Mouse (Mus musculus) retina, adult 2 months (tissue): ENCODE data around the gene Gm21083.
"Not testable (repeated sequence)": the region's sequence is repeated elsewhere in the genome, so short reads cannot be mapped to it uniquely, and the experiment has no call there.

Source experiments
- DNase-seq: peaks from one replicate; pipeline ENCODE4 v3.0.0-alpha.2; 2012; ENCODE audit warnings: low read depth, low spot score

Gene Gm21083

DNA sequence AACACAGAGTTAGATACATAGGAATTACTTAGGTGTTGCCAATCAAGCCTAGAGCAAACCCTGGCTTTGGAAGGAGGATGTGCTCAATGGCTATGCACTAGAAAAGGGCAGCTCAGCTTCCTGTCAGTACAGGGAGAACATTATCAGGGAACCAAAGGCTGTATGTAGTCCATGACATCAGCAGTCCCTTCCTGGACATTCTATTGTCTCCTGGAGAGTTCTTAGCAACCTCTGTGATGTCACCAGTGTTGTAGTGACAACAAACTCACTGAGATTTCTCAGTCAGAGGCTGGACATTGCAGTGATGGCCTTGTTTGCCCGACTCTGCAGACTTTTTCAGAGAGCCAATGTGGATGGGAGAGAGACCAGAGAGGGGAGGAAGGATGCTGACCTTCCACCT, at the start of gene Gm21083:
Gm21083 (plus strand) TSS at position 301 of the 400 bp plus-strand sequence.
- not testable (repeated sequence) for DNase-seq

DNA sequence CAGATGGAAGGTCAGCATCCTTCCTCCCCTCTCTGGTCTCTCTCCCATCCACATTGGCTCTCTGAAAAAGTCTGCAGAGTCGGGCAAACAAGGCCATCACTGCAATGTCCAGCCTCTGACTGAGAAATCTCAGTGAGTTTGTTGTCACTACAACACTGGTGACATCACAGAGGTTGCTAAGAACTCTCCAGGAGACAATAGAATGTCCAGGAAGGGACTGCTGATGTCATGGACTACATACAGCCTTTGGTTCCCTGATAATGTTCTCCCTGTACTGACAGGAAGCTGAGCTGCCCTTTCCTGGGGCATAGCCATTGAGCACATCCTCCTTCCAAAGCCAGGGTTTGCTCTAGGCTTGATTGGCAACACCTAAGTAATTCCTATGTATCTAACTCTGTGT, 48.0 kb upstream of the Gm21083 start, which contains the start of gene Gm21190:
Gm21190 (minus strand) TSS at position 101 of the 400 bp plus-strand sequence.
- not testable (repeated sequence) for DNase-seq

DNA sequence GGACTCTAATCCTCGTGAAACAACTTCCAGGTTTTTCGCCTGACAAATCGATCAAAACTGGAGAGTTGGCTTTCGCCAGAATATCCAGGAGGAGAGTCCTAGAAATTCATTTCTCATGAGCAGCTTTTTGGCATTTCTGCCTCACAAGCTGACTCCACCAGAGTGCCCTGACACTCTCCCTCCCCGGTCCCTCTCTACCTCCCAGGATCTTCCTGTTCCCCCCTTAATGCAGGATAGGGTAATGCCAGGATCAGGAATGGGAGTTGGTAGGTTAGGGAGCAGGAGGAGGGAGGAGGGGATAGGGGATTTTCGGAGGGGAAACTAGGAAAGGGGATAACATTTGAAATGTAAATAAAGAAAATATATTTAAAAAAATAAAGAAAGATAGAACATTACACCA, 28.5 kb upstream of the Gm21083 start:
- DNase-seq: not testable (repeated sequence)

DNA sequence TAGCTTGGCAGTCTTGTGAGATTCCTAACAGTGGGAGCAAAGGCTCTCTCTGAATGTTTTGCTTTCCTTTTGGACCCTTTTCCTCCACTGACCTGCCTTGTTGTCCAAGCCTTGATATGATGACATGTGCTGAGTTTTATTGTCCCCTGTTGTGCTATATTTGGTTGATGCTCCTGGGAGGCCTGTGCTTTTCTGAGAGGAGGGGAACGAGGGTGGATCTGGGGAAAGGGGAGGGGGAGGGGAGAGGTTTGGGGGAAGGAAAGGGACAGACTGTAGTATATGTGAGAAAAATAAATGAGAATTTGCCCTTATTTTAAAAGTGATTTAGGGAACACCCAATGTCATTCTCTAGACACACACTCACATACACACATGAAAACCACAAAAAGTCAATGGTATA, 28.0 kb upstream of the Gm21083 start:
- DNase-seq: not testable (repeated sequence)

DNA sequence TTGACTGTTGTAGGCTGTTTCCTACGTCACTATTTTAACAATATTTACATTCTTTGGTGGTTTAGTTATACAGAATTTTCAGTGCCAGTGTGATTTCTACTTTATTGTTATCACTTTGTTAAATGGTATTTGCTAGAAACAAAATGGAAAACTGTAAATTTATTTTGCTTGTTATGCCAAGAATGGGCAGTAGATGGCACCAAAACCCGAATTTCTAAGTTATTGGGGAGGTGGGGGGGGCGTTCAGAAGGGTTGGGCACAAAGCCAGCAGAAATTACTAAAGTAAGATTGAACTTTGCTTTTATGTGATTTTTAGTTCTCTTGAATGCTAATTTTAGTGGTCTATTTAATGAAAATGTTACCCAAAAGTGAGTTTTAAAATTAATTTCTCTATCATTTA, 27.5 kb upstream of the Gm21083 start:
- not testable (repeated sequence) for DNase-seq

DNA sequence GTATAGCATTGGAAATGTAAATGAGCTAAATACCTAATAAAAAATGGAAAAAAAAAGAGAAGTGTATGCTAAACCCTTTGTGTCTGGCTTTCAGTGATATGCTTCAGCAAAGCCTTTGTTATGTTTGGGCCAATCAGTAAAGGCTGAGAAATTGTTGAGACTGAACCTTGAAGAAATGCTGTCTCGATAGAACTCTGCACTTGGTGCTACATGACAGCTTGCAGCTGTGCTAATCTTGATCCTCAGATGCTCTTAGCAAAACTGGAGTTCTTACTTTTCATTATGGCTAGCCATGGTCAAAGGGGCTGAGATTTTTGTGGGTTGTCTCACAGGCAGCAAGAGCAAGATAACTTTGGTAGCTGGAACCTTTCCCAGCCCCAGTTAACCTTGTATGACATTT, 18.5 kb upstream of the Gm21083 start:
- DNase-seq: not testable (repeated sequence)

DNA sequence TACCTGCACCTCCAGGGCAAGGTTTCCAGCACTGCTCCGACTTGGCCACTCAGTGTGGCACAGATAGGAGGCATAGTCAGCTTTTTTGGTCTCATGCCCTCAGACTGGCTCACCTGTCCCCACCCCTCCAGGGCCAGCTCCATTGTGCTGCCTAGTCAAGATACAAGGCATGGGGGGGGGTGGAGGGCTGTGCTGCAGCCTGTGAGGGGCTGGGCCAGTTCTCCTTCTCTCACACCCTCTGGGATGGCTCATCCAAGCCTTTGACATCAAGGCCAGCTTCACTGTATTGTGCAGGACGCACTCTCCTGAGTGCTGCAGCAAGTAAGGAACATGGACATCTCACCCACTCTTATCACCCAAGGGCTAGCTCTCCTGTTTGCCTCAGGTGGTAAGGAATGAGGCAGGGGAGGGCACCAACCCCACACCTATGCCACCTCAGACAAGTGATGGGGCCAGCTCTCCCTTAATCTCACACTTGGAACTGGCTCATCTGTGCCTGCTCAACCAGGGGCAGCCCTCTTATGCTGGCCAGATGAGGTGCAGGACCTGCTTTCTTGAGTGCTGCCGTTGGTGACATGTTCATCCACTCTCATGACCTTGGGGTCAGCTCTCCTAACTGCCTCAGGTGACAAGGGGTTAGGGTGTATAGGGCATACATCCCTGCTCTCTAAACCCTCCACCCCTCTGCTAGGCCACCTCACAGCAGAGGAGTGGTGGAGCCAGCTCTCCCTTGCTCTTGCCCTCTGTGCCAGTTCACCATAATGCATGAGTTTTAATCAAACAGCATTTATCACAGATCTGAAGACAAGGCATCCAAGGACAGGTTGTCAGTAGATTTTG, 15.5 kb upstream of the Gm21083 start:
- DNase-seq: not testable (repeated sequence)

DNA sequence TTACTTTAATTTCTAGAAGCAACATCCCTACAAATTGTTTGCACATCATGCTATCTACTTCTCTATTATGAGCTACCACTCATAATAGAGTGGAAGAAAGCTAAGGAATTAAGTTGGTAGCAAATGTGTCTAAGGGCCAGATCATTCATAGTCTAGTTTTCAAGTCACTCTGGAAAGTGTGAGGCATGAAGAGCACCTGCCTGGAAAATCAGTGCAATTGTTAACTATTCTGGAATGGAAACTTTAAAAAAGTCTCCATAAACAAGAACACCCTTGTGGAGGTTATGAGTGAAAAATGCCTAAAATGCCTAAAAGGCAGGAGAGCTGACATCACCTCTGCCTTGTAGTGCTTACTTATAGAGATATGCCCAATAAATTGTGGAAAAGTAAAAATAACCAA, 3.4 kb upstream of the Gm21083 start:
- DNase-seq: not testable (repeated sequence)

DNA sequence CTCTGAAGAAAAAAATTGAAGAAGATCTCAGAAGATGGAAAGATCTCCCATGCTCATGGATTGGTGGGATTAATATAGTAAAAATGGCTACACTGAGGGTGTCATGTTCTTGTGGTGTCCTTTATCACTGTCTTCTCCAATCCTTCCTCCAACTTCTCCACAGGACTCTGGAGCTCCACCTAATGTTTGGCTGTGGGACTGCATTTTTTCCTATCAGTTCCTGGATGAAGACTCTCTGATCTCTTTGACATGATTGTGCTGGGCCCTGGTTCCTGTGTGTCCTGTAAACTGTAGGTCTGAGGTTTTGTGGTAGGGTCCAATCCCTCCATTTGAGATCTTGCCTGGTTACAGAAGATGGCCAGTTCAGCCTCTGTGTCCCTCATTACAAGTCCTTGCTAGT, 9.2 kb downstream of the Gm21083 start:
- not testable (repeated sequence) for DNase-seq

DNA sequence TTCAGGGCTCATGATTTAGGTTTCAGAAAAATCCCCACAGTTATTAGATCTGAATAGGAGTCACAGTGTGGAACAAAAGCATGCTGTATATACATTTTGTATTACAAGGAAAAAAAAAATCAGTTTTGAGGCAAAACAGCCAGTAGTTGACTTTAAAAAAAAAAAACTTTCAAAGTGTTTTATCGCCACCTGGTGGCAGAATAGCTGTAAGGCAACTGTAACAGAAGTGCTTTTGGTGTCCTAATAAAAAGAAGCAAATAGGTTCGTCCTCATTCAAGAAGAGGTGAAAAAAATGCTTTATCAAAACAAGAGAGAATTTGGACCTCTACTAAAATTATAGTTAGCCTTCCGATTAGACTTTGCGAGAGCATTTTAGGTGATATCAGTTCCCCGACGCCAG, 11.2 kb downstream of the Gm21083 start:
- DNase-seq: peak; percentile 20

DNA sequence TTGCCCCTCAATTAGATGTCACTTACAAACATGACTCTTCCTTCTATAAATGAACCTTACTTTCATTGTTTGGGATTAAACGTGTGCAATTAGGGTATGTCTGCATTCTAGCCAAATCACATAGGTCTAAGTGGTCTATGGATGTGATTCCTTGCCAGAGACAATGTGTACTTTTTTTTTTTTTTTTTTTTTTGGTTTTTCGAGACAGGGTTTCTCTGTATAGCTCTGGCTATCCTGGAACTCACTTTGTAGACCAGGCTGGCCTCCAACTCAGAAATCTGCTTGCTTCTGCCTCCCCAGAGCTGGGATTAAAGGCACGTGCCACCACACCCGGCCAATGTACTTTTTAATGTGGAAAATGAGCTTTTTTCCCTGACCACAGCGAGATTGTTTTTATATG, 13.5 kb downstream of the Gm21083 start:
- DNase-seq: not testable (repeated sequence)

DNA sequence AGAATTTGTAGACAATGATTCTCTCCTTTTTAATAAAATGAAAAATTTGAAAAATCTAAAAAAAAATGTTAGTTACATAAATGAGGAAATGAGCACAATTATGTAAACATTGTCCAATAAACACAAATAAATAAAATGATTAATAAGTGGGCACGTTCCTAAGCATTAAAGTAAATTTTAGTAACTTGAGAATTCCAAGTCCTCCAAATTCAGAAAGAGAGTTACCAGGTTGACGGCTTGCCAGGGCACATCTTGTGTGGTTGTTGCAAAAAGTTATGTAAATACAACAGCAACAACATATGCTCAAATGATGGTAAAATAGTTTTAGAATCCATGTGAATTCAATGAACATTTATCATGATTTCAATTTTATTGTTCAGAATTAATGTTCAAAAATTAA, 14.4 kb downstream of the Gm21083 start:
- DNase-seq: not testable (repeated sequence)

DNA sequence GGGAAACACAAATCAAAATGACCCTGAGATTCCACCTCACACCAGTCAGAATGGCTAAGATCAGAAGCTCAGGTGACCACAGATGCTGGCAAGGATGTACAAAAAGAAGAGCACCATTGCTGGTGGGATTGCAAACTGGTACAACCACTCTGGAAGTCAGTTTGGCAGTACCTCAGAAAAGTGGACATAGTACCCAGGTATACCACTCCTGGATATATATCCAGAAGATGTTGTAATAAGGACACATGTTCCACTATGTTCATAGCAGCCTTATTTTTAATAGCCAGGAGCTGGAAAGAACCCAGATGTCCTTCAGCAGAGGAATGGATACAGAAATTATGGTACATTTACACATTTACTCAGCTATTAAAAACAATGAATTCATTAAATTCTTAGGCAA, 21.7 kb downstream of the Gm21083 start:
- not testable (repeated sequence) for DNase-seq

DNA sequence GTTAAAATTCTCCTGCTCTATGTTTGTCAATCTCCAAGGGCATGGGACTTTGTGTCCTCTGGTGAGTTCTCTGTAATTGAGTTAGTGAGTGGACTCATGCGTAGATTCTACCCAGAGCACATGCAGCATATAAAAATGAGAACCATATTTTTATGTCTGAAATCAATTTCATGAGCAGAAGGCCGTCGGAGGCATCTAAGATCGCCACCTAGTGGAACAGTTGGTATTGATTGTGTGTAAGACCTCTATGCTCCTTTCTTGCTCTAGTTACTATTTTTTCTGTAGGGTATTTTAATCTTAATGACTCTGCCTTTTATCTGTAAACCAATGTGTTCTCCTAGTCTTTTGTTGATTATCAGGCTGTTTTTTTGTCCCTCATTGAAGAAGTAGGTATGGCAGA, 23.2 kb downstream of the Gm21083 start:
- not testable (repeated sequence) for DNase-seq

DNA sequence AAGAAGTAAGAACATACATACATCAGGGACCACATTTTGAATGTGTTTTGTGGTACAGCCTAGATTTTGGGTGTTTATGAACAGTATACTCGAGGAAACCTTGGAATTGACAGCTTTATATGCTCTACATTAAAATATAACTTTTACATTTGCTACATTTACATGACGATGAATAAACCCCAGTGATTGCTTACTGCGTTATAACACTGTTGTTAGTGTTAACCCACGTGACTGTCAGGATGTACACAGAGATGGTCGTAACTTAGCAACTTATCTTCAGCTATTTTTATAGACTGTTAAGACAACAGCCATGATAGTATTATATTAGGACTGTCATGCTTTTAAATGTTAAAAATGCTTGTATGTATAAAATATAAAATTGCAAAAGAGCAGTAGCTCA, 24.3 kb downstream of the Gm21083 start:
- DNase-seq: not testable (repeated sequence)

DNA sequence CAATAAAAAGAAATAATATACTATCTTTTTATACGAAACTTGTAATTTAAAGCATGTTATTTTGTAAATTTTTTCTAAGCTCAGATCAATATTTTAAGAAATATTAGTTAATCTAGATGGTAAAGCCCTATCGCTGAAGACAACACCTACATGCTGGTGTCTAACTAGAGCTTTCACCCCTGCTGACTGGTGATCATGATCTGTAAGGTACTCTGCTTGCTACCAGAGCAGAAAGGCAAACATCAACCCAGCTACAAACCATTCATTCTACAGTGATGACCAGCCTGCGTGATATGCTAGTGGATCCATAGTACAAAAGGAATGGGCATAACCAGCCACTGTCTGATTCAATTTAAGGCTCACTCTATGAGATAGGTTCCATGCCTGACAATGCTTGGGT, 24.8 kb downstream of the Gm21083 start:
- DNase-seq: not testable (repeated sequence)

DNA sequence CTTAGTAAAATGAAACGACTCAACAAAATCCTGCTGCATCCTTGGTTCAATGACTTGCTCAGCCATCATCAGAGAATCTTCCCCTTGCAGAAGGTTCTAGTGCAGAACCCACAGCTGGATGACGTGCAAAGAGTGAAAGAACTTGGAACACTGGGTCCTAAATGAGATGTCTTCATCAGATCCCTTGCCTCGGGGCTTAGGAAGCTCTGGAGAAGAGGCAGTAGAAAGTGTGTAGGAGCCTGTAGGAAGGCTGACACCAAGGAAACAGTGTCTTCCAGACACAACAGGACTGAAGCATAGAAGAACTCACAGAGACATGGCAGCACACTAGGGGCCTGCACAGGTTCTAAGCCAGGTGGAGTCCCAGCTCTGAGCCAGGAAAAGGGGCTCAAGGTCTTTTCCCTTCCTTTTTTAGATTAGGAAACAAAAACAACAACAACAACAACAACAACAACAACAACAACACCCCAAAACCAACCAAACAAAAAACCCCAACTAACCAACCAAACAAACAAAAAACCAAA, 25.4 kb downstream of the Gm21083 start:
- DNase-seq: not testable (repeated sequence)

DNA sequence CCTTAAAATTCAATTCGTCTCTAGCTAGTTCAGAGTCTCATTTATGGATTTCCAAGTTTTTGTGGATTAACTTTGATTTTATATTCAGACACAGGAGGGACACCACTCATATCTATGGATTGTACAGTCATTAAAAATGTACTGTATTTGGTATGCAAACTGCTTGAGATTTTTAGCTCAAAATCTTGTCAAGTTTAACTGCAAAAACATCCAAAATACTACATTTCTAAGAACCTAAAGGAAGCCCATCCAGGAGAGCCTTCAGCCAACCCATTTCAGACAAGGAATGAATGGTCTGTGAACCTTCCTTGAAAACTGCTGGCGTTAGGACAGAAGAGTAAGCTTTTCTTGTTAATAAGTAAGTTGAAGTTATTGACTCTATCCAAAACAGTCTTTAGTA, 25.9 kb downstream of the Gm21083 start:
- not testable (repeated sequence) for DNase-seq

DNA sequence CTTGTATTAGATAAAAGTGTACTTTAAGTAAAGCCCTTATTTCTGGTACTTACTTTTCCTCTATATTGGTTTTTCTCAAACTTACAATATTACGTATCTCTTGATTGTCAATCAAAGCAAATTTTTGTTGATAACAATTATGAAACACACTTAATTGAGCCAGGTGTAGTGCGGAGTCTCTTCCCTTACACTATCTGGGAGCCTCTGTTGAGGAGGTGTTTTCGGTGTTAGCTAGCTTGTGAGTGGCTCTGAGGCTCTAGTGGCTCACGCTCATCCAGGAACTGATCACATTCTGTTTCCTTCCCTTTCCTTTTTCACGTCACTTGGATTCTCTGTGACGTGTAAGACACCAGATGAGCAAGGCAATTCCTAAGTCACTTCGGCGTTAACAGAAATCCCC, 26.5 kb downstream of the Gm21083 start:
- not testable (repeated sequence) for DNase-seq

DNA sequence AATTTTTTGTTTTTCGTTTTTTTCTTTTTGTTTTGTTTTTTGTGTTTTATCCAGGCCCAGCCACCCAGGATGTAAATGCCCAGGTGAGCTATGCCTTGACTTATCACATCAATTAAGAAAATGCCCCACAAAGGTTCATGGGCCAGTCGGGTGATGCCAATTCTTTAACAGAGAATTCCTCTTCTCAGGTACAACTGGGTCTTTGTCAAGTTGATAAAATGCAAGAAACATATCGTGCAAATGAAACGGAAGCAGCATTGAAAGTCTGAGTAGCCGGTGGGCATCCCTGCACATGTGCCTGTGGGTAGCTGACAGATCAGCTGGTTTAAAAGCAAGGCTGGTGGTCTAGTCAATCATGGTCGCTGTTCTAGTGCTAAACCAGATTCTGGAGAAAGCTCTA, 29.5 kb downstream of the Gm21083 start:
- not testable (repeated sequence) for DNase-seq

DNA sequence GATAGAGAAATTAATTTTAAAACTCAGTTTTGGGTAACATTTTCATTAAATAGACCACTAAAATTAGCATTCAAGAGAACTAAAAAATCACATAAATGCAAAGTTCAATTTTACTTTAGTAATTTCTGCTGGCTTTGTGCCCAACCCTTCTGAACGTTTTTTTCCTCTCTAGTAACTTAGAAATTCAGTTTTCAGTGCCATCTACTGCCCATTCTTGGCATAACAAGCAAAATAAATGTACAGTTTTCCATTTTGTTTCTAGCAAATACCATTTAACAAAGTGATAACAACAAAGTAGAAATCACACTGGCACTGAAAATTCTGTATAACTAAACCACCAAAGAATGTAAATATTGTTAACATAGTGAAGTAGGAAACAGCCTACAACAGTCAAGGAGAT, 33.6 kb downstream of the Gm21083 start:
- DNase-seq: not testable (repeated sequence)

DNA sequence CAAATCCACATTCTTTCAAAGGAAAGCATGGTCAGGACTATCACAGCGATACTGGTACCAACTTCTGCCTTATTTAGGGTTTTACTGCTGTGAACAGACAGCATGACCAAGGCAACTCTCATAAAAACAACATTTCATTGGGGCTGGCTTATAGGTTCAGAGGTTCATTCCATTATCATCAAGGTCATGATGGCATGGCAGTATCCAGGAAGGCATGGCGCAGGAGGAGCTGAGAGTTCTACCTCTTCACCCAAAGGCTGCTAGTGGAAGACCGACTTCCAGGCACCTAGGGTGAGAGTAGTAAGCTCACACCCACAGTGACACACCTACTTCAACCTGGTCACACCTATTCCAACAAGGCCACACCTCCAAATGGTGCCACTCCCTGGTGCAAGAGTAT, 39.1 kb downstream of the Gm21083 start:
- not testable (repeated sequence) for DNase-seq

DNA sequence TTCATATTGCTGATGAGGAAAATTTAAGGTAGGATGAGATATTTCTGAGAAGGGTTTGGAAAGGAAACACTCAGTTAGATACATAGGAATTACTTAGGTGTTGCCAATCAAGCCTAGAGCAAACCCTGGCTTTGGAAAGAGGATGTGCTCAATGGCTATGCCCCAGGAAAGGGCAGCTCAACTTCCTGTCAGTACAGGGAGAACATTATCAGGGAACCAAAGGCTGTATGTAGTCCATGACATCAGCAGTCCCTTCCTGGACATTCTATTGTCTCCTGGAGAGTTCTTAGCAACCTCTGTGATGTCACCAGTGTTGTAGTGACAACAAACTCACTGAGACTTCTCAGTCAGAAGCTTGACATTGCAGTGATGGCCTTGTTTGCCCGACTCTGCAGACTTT, 41.6 kb downstream of the Gm21083 start, which contains the start of gene Speer4d:
Speer4d (plus strand) TSS at position 301 of the 400 bp plus-strand sequence.
- DNase-seq: not testable (repeated sequence)
